Mouse (Mus musculus): ENCODE measurements around the gene Bhlha9. TPM values are rescaled to one million over a fixed set of nuclear protein-coding genes. Genes with fewer than 3 reads are reported as not detected.
"Not testable (repeated sequence)": the region's sequence is repeated elsewhere in the genome, so short reads cannot be mapped to it uniquely, and the experiment has no call there.

Bhlha9 gene
- polyA plus RNA-seq, 1 experiment from 2014 or later = not detected

GRCm38 (mm10) chr11:76672561-76673384 is 503 bp downstream of the Bhlha9 start:
- ATAC-seq (ENCODE audit: insufficient number of reproducible peaks, insufficient read depth, low FRiP score, low read depth) = no peak
- H3K36me3 ChIP-seq (ENCODE audit: control insufficient read depth, insufficient read depth, low read length) = no peaks in the 10 kb centered on the region
- H3K4me2 ChIP-seq (replicated peaks; ENCODE audit: low read depth, low read length) = peak overlapping the region; percentile 48
- H3K27me3 ChIP-seq (ENCODE audit: control insufficient read depth, insufficient read depth, low read length) = peaks cover 25% of the 10 kb centered on the region
- WGBS = 4% methylated on average over 63 of the region's 64 CpGs
- no peak overlapping the region for H3K27ac ChIP-seq (ENCODE audit: low read length)
- peak overlapping the region; percentile 24 for H3K4me3 ChIP-seq (ENCODE audit: low read depth, low read length)
- H3K9me3 ChIP-seq (ENCODE audit: control insufficient read depth, low read depth, low read length) = no peaks in the 10 kb centered on the region
- H3K9ac ChIP-seq (replicated peaks; ENCODE audit: low read depth, low read length) = no peak overlapping the region; the same call in 1 of the 2 replicates
- H3K4me1 ChIP-seq (ENCODE audit: control insufficient read depth, insufficient read depth, low read length) = no peaks in the 10 kb centered on the region

GRCm38 (mm10) chr11:76674199-76674598 is 1.9 kb downstream of the Bhlha9 start:
- H3K27ac ChIP-seq (ENCODE audit: low read length) = no peak overlapping the region
- H3K4me1 ChIP-seq (ENCODE audit: control insufficient read depth, insufficient read depth, low read length) = no peaks in the 10 kb centered on the region
- peaks cover 25% of the 10 kb centered on the region for H3K27me3 ChIP-seq (ENCODE audit: control insufficient read depth, insufficient read depth, low read length)
- WGBS = 54% methylated on average over 8 of the region's 8 CpGs
- no peaks in the 10 kb centered on the region for H3K9me3 ChIP-seq (ENCODE audit: control insufficient read depth, low read depth, low read length)
- H3K9ac ChIP-seq (replicated peaks; ENCODE audit: low read depth, low read length) = no peak overlapping the region
- H3K4me2 ChIP-seq (replicated peaks; ENCODE audit: low read depth, low read length) = no peak overlapping the region
- ATAC-seq (ENCODE audit: insufficient number of reproducible peaks, insufficient read depth, low FRiP score, low read depth) = no peak
- H3K4me3 ChIP-seq (ENCODE audit: low read depth, low read length) = no peak overlapping the region
- no peaks in the 10 kb centered on the region for H3K36me3 ChIP-seq (ENCODE audit: control insufficient read depth, insufficient read depth, low read length)

GRCm38 (mm10) chr11:76674704-76675103 is 2.4 kb downstream of the Bhlha9 start:
- peaks cover 25% of the 10 kb centered on the region for H3K27me3 ChIP-seq (ENCODE audit: control insufficient read depth, insufficient read depth, low read length)
- 33% methylated on average over 4 of the region's 4 CpGs for WGBS

GRCm38 (mm10) chr11:76679508-76679907 is 7.2 kb downstream of the Bhlha9 start, which contains the start of gene Trarg1:
Gene Trarg1, plus strand, starts transcription at chr11:76679808.
- not testable (repeated sequence) for H3K9me3 ChIP-seq (ENCODE audit: control insufficient read depth, low read depth, low read length); H3K4me1 ChIP-seq (ENCODE audit: control insufficient read depth, insufficient read depth, low read length); ATAC-seq (ENCODE audit: insufficient number of reproducible peaks, insufficient read depth, low FRiP score, low read depth); H3K27ac ChIP-seq (ENCODE audit: low read length); H3K27me3 ChIP-seq (ENCODE audit: control insufficient read depth, insufficient read depth, low read length); H3K4me3 ChIP-seq (ENCODE audit: low read depth, low read length); H3K36me3 ChIP-seq (ENCODE audit: control insufficient read depth, insufficient read depth, low read length); H3K4me2 ChIP-seq (replicated peaks; ENCODE audit: low read depth, low read length); H3K9ac ChIP-seq (replicated peaks; ENCODE audit: low read depth, low read length)
- WGBS = 38% methylated on average over 8 of the region's 8 CpGs

More at GRCm38 (mm10) chr11:76674704-76675103, 2.4 kb downstream of the Bhlha9 start:
- no peaks in the 10 kb centered on the region for H3K36me3 ChIP-seq (ENCODE audit: control insufficient read depth, insufficient read depth, low read length)
- H3K4me1 ChIP-seq (ENCODE audit: control insufficient read depth, insufficient read depth, low read length) = no peaks in the 10 kb centered on the region
- H3K4me2 ChIP-seq (replicated peaks; ENCODE audit: low read depth, low read length) = no peak overlapping the region
- no peak overlapping the region for H3K9ac ChIP-seq (replicated peaks; ENCODE audit: low read depth, low read length)
- no peaks in the 10 kb centered on the region for H3K9me3 ChIP-seq (ENCODE audit: control insufficient read depth, low read depth, low read length)
- no peak overlapping the region for H3K4me3 ChIP-seq (ENCODE audit: low read depth, low read length)
- ATAC-seq (ENCODE audit: insufficient number of reproducible peaks, insufficient read depth, low FRiP score, low read depth) = no peak
- no peak overlapping the region for H3K27ac ChIP-seq (ENCODE audit: low read length)

GRCm38 (mm10) chr11:76685604-76686003 is 13.3 kb downstream of the Bhlha9 start:
- H3K9ac ChIP-seq (replicated peaks; ENCODE audit: low read depth, low read length) = no peak overlapping the region
- H3K4me2 ChIP-seq (replicated peaks; ENCODE audit: low read depth, low read length) = no peak overlapping the region
- H3K27me3 ChIP-seq (ENCODE audit: control insufficient read depth, insufficient read depth, low read length) = no peaks in the 10 kb centered on the region
- no peaks in the 10 kb centered on the region for H3K36me3 ChIP-seq (ENCODE audit: control insufficient read depth, insufficient read depth, low read length)
- ATAC-seq (ENCODE audit: insufficient number of reproducible peaks, insufficient read depth, low FRiP score, low read depth) = no peak
- H3K27ac ChIP-seq (ENCODE audit: low read length) = no peak overlapping the region
- no peak overlapping the region for H3K4me3 ChIP-seq (ENCODE audit: low read depth, low read length)
- H3K9me3 ChIP-seq (ENCODE audit: control insufficient read depth, low read depth, low read length) = no peaks in the 10 kb centered on the region
- WGBS = 60% methylated on average over 2 of the region's 2 CpGs
- no peaks in the 10 kb centered on the region for H3K4me1 ChIP-seq (ENCODE audit: control insufficient read depth, insufficient read depth, low read length)

- Histone ChIP-seq H3K4me1 (ENCODE audit: control insufficient read depth, insufficient read depth, low read length) (no peaks in the 10 kb centered on the region), H3K9me3 (ENCODE audit: control insufficient read depth, low read depth, low read length) (no peaks in the 10 kb centered on the region), H3K27me3 (ENCODE audit: control insufficient read depth, insufficient read depth, low read length) (no peaks in the 10 kb centered on the region), H3K4me3 (ENCODE audit: low read depth, low read length) (no peak overlapping the region), H3K9ac (replicated peaks; ENCODE audit: low read depth, low read length) (no peak overlapping the region), H3K27ac (ENCODE audit: low read length) (no peak overlapping the region), H3K36me3 (ENCODE audit: control insufficient read depth, insufficient read depth, low read length) (no peaks in the 10 kb centered on the region), H3K4me2 (replicated peaks; ENCODE audit: low read depth, low read length) (no peak overlapping the region)
- no peak for ATAC-seq (ENCODE audit: insufficient number of reproducible peaks, insufficient read depth, low FRiP score, low read depth)
- WGBS = 75% methylated on average over 3 of the region's 3 CpGs
Observed at GRCm38 (mm10) chr11:76692096-76692495, 19.8 kb downstream of the Bhlha9 start.

- WGBS = 59% methylated on average over 6 of the region's 6 CpGs
- H3K4me1 ChIP-seq (ENCODE audit: control insufficient read depth, insufficient read depth, low read length) = no peaks in the 10 kb centered on the region
- H3K4me3 ChIP-seq (ENCODE audit: low read depth, low read length) = no peak overlapping the region
- H3K27me3 ChIP-seq (ENCODE audit: control insufficient read depth, insufficient read depth, low read length) = no peaks in the 10 kb centered on the region
- no peaks in the 10 kb centered on the region for H3K36me3 ChIP-seq (ENCODE audit: control insufficient read depth, insufficient read depth, low read length)
- H3K4me2 ChIP-seq (replicated peaks; ENCODE audit: low read depth, low read length) = no peak overlapping the region
- no peaks in the 10 kb centered on the region for H3K9me3 ChIP-seq (ENCODE audit: control insufficient read depth, low read depth, low read length)
- H3K9ac ChIP-seq (replicated peaks; ENCODE audit: low read depth, low read length) = no peak overlapping the region
- no peak for ATAC-seq (ENCODE audit: insufficient number of reproducible peaks, insufficient read depth, low FRiP score, low read depth)
- no peak overlapping the region for H3K27ac ChIP-seq (ENCODE audit: low read length)
Observed at GRCm38 (mm10) chr11:76695810-76696209, 23.5 kb downstream of the Bhlha9 start.

- WGBS = 68% methylated on average over 7 of the region's 9 CpGs
- peak overlapping the region; percentile 23 for H3K4me2 ChIP-seq (replicated peaks; ENCODE audit: low read depth, low read length)
- H3K27ac ChIP-seq (ENCODE audit: low read length) = no peak overlapping the region
- H3K27me3 ChIP-seq (ENCODE audit: control insufficient read depth, insufficient read depth, low read length) = no peaks in the 10 kb centered on the region
- no peak for ATAC-seq (ENCODE audit: insufficient number of reproducible peaks, insufficient read depth, low FRiP score, low read depth)
- no peak overlapping the region for H3K9ac ChIP-seq (replicated peaks; ENCODE audit: low read depth, low read length)
- H3K4me1 ChIP-seq (ENCODE audit: control insufficient read depth, insufficient read depth, low read length) = no peaks in the 10 kb centered on the region
- no peaks in the 10 kb centered on the region for H3K36me3 ChIP-seq (ENCODE audit: control insufficient read depth, insufficient read depth, low read length)
- H3K4me3 ChIP-seq (ENCODE audit: low read depth, low read length) = no peak overlapping the region
- H3K9me3 ChIP-seq (ENCODE audit: control insufficient read depth, low read depth, low read length) = no peaks in the 10 kb centered on the region
Observed at GRCm38 (mm10) chr11:76699626-76700025, 27.4 kb downstream of the Bhlha9 start.

Measured in stomach, embryonic 14.5 days (tissue).